In the genomic region with DNA sequence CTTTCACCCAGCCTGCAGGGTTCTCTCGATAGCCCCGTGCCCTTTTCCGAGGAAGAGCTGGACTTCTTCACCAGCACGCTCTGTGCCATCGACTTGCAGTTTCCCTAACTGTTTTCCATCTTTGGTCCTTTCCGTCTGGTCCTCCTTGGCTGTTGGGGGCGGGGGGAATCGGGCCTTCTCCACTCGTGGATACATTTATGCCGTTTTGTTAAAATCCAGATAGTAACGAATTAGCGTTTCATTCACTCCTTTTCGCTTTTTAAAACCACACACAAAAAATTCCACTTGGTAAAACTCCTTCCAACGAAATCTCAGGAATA, we compare ENCODE assay signal across 9 mouse cellular contexts. TPM values are rescaled to one million over a fixed set of nuclear protein-coding genes. Genes with fewer than 3 reads are reported as not detected.
DNase-seq lines count a peak whose midpoint lies in the region; ATAC-seq and TF ChIP-seq lines count a peak whose summit lies in the region.
"Had no signal": no experiment of that assay in that cellular context is flagged by ENCODE, and none has a peak within 500 bp of the region (broad histone marks: within the 10 kb centered on the region; RNA-seq: fewer than 3 reads in every experiment).

No protein-coding gene starts in this region.

- ATAC-seq in kidney, postnatal 0 days (replicated peaks; ENCODE audit: low FRiP score, low read depth) = no peak
- no peak for ATAC-seq in liver, embryonic 14.5 days (ENCODE audit: insufficient read depth)

- DNase-seq in kidney, postnatal 0 days (ENCODE audit: low spot score) = no peak
- DNase-seq in kidney, adult 8-10 months = no peak
- no peak for DNase-seq in embryonic facial prominence, embryonic 10.5 days (ENCODE audit: low spot score)
- DNase-seq in heart, postnatal 4 days = peak; percentile 21
- no peak for DNase-seq in liver, embryonic 14.5 days (ENCODE audit: low read depth in 3 of 3, low spot score in 3 of 3)
- no peak for DNase-seq in urinary bladder, postnatal 36 days (ENCODE audit: low spot score in 2 of 2)
- DNase-seq in spleen, postnatal 14 days (ENCODE audit: low spot score in 2 of 2) = no peak

- H3K36me3 ChIP-seq in kidney, postnatal 0 days (ENCODE audit: insufficient read depth, low read length) = 0 out of 2 replicates have a peak, but pooled peaks cover 3% of the 10 kb centered on the region
- no peaks in the 10 kb centered on the region for H3K36me3 ChIP-seq in embryonic facial prominence, embryonic 10.5 days (replicated peaks)
- H3K36me3 ChIP-seq in liver, embryonic 14.5 days (replicated peaks; ENCODE audit: control insufficient read depth, insufficient read depth, low read depth) = no peaks in the 10 kb centered on the region

- H3K4me2 ChIP-seq in kidney, postnatal 0 days (ENCODE audit: low read length) = peak overlapping the region; percentile 92
- peak overlapping the region; percentile 31 for H3K4me2 ChIP-seq in liver, embryonic 14.5 days (ENCODE audit: low read depth)

- no peaks in the 10 kb centered on the region for H3K9me3 ChIP-seq in kidney, postnatal 0 days (replicated peaks; ENCODE audit: low read length)
- no peaks in the 10 kb centered on the region for H3K9me3 ChIP-seq in embryonic facial prominence, embryonic 10.5 days
- no peaks in the 10 kb centered on the region for H3K9me3 ChIP-seq in liver, embryonic 14.5 days (ENCODE audit: control insufficient read depth, low read length)

- no peak for TF ChIP-seq EP300 in liver, embryonic 14.5 days (IDR thresholded peaks at IDR 0.05; ENCODE audit: low read depth)

- H3K27ac ChIP-seq in kidney, postnatal 0 days = peak overlapping the region; percentile 98
- H3K27ac ChIP-seq in embryonic facial prominence, embryonic 10.5 days (replicated peaks) = peak overlapping the region; percentile 86
- H3K27ac ChIP-seq in liver, embryonic 14.5 days = no peak overlapping the region

- TF ChIP-seq CTCF in kidney, postnatal 0 days (IDR thresholded peaks at IDR 0.05; ENCODE audit: low read depth) = no peak
- no peak for TF ChIP-seq CTCF in liver, embryonic 14.5 days (IDR thresholded peaks at IDR 0.05; ENCODE audit: low read depth)

- peaks cover 25% of the 10 kb centered on the region for H3K4me1 ChIP-seq in kidney, postnatal 0 days (replicated peaks; ENCODE audit: insufficient read depth, low read length)
- H3K4me1 ChIP-seq in embryonic facial prominence, embryonic 10.5 days = peaks cover 19% of the 10 kb centered on the region
- H3K4me1 ChIP-seq in liver, embryonic 14.5 days (replicated peaks; ENCODE audit: control insufficient read depth in 2 of 2, insufficient read depth in 2 of 2, low read length in 1 of 2) = 0 out of 4 replicates have a peak, but pooled peaks cover 0 to under 1% of the 10 kb centered on the region in 2 experiments

- 1% methylated on average over 14 of the region's 14 CpGs for WGBS in kidney, postnatal 0 days
- WGBS in embryonic facial prominence, embryonic 10.5 days = under 1% methylated on average over 14 of the region's 14 CpGs
- 5% methylated on average over 14 of the region's 14 CpGs for WGBS in liver, embryonic 14.5 days (ENCODE audit: insufficient replicate concordance)

- no peaks in the 10 kb centered on the region for H3K27me3 ChIP-seq in kidney, postnatal 0 days (ENCODE audit: insufficient read depth, low read length)
- H3K27me3 ChIP-seq in embryonic facial prominence, embryonic 10.5 days (replicated peaks; ENCODE audit: low read depth, poor library complexity, severe bottlenecking) = peaks cover 100% of the 10 kb centered on the region
- H3K27me3 ChIP-seq in liver, embryonic 14.5 days (ENCODE audit: control insufficient read depth, insufficient read depth, low read length) = peaks cover 67% of the 10 kb centered on the region

- peak overlapping the region; percentile 99 for H3K9ac ChIP-seq in kidney, postnatal 0 days (ENCODE audit: low read depth, low read length)
- H3K9ac ChIP-seq in liver, embryonic 14.5 days (replicated peaks) = no peak overlapping the region

- peak overlapping the region; percentile 89 for H3K4me3 ChIP-seq in kidney, postnatal 0 days (replicated peaks; ENCODE audit: low read depth, low read length)
- peak overlapping the region; percentile 59 for H3K4me3 ChIP-seq in embryonic facial prominence, embryonic 10.5 days
- H3K4me3 ChIP-seq in liver, embryonic 14.5 days (ENCODE audit: insufficient read depth in 1 of 2, low read depth in 2 of 2, low read length in 2 of 2) = peak overlapping the region; percentile 21 to 32

RNA-seq across cellular contexts. Expression of a gene that starts 3.2 kb away (rescaled TPM):
- 38.0 and 42.3 TPM in 2 replicates for polyA plus RNA-seq in kidney, postnatal 0 days (2015; fragmentation: Nextera tagmentation; extraction: Ambion mirVana)
- 5.8 and 17.0 TPM in 2 replicates for polyA plus RNA-seq in embryonic facial prominence, embryonic 10.5 days (2016; fragmentation: Nextera tagmentation; extraction: Ambion mirVana)
- total RNA-seq in heart, postnatal 4 days (2021) = 1 to 10 TPM; 1.3 to 2.2 TPM
- 1.1 TPM in 2 replicates for polyA plus RNA-seq in liver, embryonic 14.5 days (2012; rRNA removed)
- polyA plus RNA-seq in liver, embryonic 14.5 days (2014; fragmentation: Nextera tagmentation; extraction: Ambion mirVana) = 0.51 and 0.75 TPM in 2 replicates
- total RNA-seq: left cerebral cortex, postnatal 25 days had no signal
- polyA plus RNA-seq: erythroblast, embryonic 14.5 days had no signal

RNA-seq across cellular contexts. Expression of a gene that starts 12.1 kb away (rescaled TPM):
- 0.13 and 0.37 TPM in 2 replicates for polyA plus RNA-seq in kidney, postnatal 0 days (2015; fragmentation: Nextera tagmentation; extraction: Ambion mirVana)
- polyA plus RNA-seq in embryonic facial prominence, embryonic 10.5 days (2016; fragmentation: Nextera tagmentation; extraction: Ambion mirVana) = 1.2 and 7.1 TPM in 2 replicates
- not detected for total RNA-seq in heart, postnatal 4 days (2021)
- 0.02 TPM in 2 replicates for polyA plus RNA-seq in liver, embryonic 14.5 days (2012; rRNA removed)
- polyA plus RNA-seq in liver, embryonic 14.5 days (2014; fragmentation: Nextera tagmentation; extraction: Ambion mirVana) = not detected in 2 replicates
- total RNA-seq: left cerebral cortex, postnatal 25 days had no signal
- polyA plus RNA-seq: erythroblast, embryonic 14.5 days had no signal

RNA-seq across cellular contexts. Expression of a gene that starts 30.4 kb away (rescaled TPM):
- polyA plus RNA-seq in kidney, postnatal 0 days (2015; fragmentation: Nextera tagmentation; extraction: Ambion mirVana) = 3.9 and 4.2 TPM in 2 replicates
- 0.69 and 3.4 TPM in 2 replicates for polyA plus RNA-seq in embryonic facial prominence, embryonic 10.5 days (2016; fragmentation: Nextera tagmentation; extraction: Ambion mirVana)
- total RNA-seq in heart, postnatal 4 days (2021) = 1 to 10 TPM; 1.4 to 1.5 TPM
- 0.38 and 0.66 TPM in 2 replicates for polyA plus RNA-seq in liver, embryonic 14.5 days (2012; rRNA removed)
- not detected in 2 replicates for polyA plus RNA-seq in liver, embryonic 14.5 days (2014; fragmentation: Nextera tagmentation; extraction: Ambion mirVana)
- total RNA-seq: left cerebral cortex, postnatal 25 days had no signal
- polyA plus RNA-seq: erythroblast, embryonic 14.5 days had no signal

RNA-seq across cellular contexts. Expression of a gene that starts 35.4 kb away (rescaled TPM):
- 3.6 and 3.8 TPM in 2 replicates for polyA plus RNA-seq in kidney, postnatal 0 days (2015; fragmentation: Nextera tagmentation; extraction: Ambion mirVana)
- 0.09 and 0.23 TPM in 2 replicates for polyA plus RNA-seq in embryonic facial prominence, embryonic 10.5 days (2016; fragmentation: Nextera tagmentation; extraction: Ambion mirVana)
- total RNA-seq in heart, postnatal 4 days (2021) = 1 to 10 TPM in 1 of 2 experiments, under 1 TPM in 1; 0.74 to 1.0 TPM
- polyA plus RNA-seq in liver, embryonic 14.5 days (2012; rRNA removed) = 0.31 and 0.48 TPM in 2 replicates
- polyA plus RNA-seq in liver, embryonic 14.5 days (2014; fragmentation: Nextera tagmentation; extraction: Ambion mirVana) = 0.06 and 0.09 TPM in 2 replicates
- total RNA-seq: left cerebral cortex, postnatal 25 days had no signal
- polyA plus RNA-seq: erythroblast, embryonic 14.5 days had no signal

RNA-seq across cellular contexts. Expression of a gene that starts 50.3 kb away (rescaled TPM):
- polyA plus RNA-seq in kidney, postnatal 0 days (2015; fragmentation: Nextera tagmentation; extraction: Ambion mirVana) = 10.2 and 12.9 TPM in 2 replicates
- polyA plus RNA-seq in embryonic facial prominence, embryonic 10.5 days (2016; fragmentation: Nextera tagmentation; extraction: Ambion mirVana) = 0.07 and 0.28 TPM in 2 replicates
- total RNA-seq in heart, postnatal 4 days (2021) = under 1 TPM in 1 of 2 experiments, not detected in 1; 0.32 TPM
- polyA plus RNA-seq in liver, embryonic 14.5 days (2012; rRNA removed) = 0.23 and 0.32 TPM in 2 replicates
- polyA plus RNA-seq in liver, embryonic 14.5 days (2014; fragmentation: Nextera tagmentation; extraction: Ambion mirVana) = 0.06 and 0.24 TPM in 2 replicates
- total RNA-seq: left cerebral cortex, postnatal 25 days had no signal
- polyA plus RNA-seq: erythroblast, embryonic 14.5 days had no signal

Comparison
In these comparisons a context has a peak if more than half of its experiments do, and no peak if none do; other contexts are left out.
1. H3K4me3 ChIP-seq: peak in every context shown above with its lines; median percentile 89 in kidney, postnatal 0 days; 59 in embryonic facial prominence, embryonic 10.5 days; 26 in liver, embryonic 14.5 days.